Mouse (Mus musculus): ENCODE results near the gene Stag1. TPM values are rescaled to one million over a fixed set of nuclear protein-coding genes. Genes with fewer than 3 reads are reported as not detected.

Stag1 gene
- polyA plus RNA-seq, 1 experiment = 8.2 TPM

DNA sequence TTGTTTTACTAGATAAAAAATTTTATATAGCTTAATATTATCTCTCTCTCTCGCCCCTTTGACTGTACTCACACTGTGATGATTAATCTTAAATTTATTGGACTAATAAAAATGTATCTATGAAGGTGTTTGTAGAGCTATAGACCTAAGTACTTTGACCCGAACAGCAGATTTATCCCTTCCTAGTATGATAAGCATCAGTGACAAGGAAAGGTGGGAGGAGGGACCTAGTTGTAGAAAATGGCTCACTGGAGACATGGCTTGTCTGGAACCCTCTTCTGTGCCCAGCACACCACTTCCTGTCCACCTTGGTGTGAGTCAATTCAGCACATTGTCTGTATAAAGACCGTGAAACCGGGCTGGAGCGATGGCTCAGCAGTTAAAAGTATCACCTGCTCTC lies 393.0 kb downstream of the Stag1 start:
- Histone ChIP-seq H3K27ac (replicated peaks; ENCODE audit: low read depth, low read length) (no peak overlapping the region), H3K4me1 (ENCODE audit: control insufficient read depth, insufficient read depth, insufficient read length, low read length) (0 out of 2 replicates have a peak, but pooled peaks cover 3% of the 10 kb centered on the region), H3K4me3 (ENCODE audit: insufficient read depth, low read depth, low read length) (no peak overlapping the region)

DNA sequence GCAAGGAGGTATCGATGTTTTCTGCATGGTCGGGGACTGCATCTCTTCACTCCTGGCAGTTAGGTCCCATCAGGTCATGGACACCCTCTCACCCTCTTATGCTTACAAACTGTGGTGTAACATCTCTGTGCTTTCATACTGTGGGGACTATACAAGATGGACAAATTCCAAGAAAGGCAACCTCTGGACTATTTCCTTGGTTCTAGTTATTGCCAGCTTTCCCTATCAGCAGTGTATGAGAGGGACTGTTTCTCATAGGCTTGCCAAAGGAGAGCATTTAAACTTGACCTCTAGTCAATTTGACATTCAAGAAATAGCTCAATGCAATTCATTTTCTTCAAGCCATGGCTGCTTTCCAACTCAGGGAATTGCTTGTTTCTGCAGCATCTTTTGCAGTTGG lies 393.7 kb downstream of the Stag1 start:
- Histone ChIP-seq H3K4me3 (ENCODE audit: insufficient read depth, low read depth, low read length) (no peak overlapping the region), H3K4me1 (ENCODE audit: control insufficient read depth, insufficient read depth, insufficient read length, low read length) (0 out of 2 replicates have a peak, but pooled peaks cover 3% of the 10 kb centered on the region), H3K27ac (replicated peaks; ENCODE audit: low read depth, low read length) (no peak overlapping the region)

DNA sequence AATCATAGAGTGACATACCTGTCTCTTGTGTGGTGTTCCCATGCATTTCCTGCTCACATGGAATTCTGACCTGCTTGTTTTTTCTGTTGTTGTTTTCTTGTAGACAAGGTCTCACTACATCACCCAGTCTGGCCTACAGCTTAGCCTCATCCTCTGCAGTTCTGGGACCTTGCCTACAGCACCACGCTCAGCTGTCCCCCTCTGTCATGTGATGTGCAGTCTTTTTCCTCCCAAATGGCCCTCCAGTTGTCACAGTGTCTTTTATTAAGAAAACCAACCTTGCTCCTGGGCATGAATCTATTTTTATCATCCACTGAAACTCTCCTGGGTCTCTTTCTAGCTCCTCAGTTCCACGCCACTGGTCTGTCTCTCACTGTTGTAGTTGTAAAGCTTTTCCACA lies 394.6 kb downstream of the Stag1 start:
- Histone ChIP-seq H3K27ac (replicated peaks; ENCODE audit: low read depth, low read length) (no peak overlapping the region), H3K4me1 (ENCODE audit: control insufficient read depth, insufficient read depth, insufficient read length, low read length) (0 out of 2 replicates have a peak, but pooled peaks cover 3% of the 10 kb centered on the region), H3K4me3 (ENCODE audit: insufficient read depth, low read depth, low read length) (no peak overlapping the region)

DNA sequence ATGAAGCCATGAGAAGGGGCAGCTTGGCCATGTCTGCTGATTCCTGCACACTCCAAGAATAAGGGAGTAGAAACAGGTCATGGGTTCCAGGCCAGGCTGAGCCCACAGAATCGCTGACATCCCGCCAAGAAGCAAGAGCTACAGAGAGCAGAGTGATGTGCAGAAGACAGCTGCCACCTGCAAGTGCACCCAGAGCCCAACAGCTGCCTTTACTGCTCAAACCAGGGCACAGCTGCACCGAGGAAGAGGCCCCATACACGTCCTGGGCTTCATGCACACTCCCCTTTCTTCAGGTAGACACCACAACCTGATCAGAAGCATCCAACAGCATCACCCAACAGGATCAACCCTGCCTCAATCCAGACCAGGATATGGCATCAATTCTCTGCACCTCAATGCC lies 396.3 kb downstream of the Stag1 start:
- Histone ChIP-seq H3K4me3 (ENCODE audit: insufficient read depth, low read depth, low read length) (no peak overlapping the region), H3K4me1 (ENCODE audit: control insufficient read depth, insufficient read depth, insufficient read length, low read length) (0 out of 2 replicates have a peak, but pooled peaks cover 3% of the 10 kb centered on the region), H3K27ac (replicated peaks; ENCODE audit: low read depth, low read length) (no peak overlapping the region)

DNA sequence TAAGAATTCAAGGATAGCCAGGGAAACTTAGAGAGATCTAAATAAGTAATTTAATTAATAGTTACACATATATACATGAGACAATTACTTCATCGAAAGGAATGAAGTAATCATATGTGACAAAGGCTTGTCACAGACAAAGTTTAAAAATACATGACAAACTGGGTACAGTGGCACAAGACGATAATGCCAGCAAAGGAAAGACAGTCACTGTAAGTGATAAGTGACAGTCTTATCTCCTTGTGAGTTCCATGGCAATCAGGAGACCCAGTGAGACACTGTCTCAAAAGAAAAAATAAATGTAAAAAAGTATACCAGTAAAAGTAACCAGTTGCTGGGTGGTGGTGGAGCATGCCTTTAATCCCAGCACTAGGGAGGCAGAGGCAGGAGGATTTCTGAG lies 399.5 kb downstream of the Stag1 start:
- Histone ChIP-seq H3K4me1 (ENCODE audit: control insufficient read depth, insufficient read depth, insufficient read length, low read length) (no peaks in the 10 kb centered on the region), H3K27ac (replicated peaks; ENCODE audit: low read depth, low read length) (no peak overlapping the region), H3K4me3 (ENCODE audit: insufficient read depth, low read depth, low read length) (no peak overlapping the region)

DNA sequence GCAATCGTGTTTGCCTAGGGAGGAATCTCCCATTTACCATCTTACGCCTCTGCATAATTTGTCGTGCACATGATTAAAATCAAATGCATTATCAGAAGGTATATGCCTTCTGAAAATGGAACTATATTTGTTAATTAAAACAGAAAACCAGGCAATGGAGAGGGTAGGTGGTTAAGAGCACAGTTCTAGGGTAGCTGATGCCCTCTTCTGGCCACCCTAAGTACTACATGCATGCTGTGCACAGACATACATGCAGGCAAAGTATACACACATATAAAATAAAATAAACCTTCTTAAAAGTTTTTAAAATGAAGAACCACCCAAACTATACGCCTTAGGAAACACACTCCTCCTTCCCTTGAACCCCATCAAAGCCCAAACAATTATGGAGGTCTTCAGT lies 404.5 kb downstream of the Stag1 start:
- Histone ChIP-seq H3K27ac (replicated peaks; ENCODE audit: low read depth, low read length) (no peak overlapping the region), H3K4me1 (ENCODE audit: control insufficient read depth, insufficient read depth, insufficient read length, low read length) (no peaks in the 10 kb centered on the region), H3K4me3 (ENCODE audit: insufficient read depth, low read depth, low read length) (no peak overlapping the region)

DNA sequence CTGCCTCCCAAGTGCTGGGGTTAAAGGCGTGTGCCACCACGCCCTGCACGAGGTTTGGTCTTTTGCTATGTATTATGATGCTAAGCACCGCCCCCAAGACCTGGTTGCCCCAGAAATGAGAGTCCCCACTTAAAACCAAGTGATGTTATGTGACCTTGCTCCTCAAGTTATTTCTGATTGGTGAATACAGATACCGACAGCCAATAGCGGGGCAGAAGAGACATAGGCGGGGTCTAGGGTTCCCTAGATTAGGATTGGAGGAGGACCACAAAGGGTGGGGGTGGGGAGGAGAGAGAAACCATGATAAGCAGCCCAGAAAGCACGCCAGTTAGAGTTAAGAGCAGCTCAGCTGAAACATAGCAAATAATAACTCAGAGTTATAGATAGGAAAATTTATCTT lies 405.2 kb downstream of the Stag1 start:
- Histone ChIP-seq H3K27ac (replicated peaks; ENCODE audit: low read depth, low read length) (no peak overlapping the region), H3K4me3 (ENCODE audit: insufficient read depth, low read depth, low read length) (no peak overlapping the region)

DNA sequence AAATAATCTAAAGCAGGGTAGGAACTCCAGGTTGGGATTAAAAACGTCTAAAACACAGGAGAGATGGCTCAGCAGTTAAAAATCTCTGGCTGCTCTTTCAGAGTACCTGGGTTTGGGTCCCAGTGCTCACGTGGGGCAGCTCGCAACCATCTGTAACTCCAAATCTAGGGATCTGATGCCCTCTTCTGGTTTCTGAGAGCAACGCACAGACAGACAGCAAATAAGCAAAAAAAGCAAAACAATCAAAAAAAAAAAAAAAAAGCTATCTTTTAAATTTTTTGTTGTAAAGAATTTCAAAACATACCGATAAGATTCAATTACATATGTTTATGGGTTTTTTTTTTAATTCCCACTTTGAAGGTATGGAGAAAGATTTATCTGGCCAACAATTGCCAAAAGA lies 405.7 kb downstream of the Stag1 start:
- no peaks in the 10 kb centered on the region for H3K4me1 ChIP-seq (ENCODE audit: control insufficient read depth, insufficient read depth, insufficient read length, low read length)
- no peak overlapping the region for H3K27ac ChIP-seq (replicated peaks; ENCODE audit: low read depth, low read length)
- no peak overlapping the region for H3K4me3 ChIP-seq (ENCODE audit: insufficient read depth, low read depth, low read length)

More for the DNA sequence above, 405.2 kb downstream of the Stag1 start:
- no peaks in the 10 kb centered on the region for H3K4me1 ChIP-seq (ENCODE audit: control insufficient read depth, insufficient read depth, insufficient read length, low read length)

DNA sequence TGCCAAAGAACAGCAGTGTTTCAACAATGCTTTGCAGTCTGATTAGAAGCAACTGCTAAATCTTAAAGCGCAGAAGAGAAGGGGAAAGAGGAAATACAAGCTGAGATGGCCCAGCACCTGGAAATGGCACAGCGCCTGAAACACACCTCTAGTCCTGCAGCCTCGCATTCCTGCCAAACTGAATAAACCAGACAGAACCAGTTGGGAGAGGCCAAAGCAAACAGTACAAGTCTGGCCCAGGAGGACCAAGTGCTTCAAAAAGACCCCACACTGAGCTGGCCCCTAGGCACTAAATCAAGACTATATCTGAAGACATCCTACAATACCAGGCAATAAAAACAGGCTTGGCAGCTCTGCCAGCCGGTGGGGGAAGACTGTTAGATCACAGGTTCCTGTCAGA lies 408.3 kb downstream of the Stag1 start:
- Histone ChIP-seq H3K4me3 (ENCODE audit: insufficient read depth, low read depth, low read length) (no peak overlapping the region), H3K27ac (replicated peaks; ENCODE audit: low read depth, low read length) (no peak overlapping the region)

More for the DNA sequence above, 408.3 kb downstream of the Stag1 start:
- H3K4me1 ChIP-seq (ENCODE audit: control insufficient read depth, insufficient read depth, insufficient read length, low read length) = no peaks in the 10 kb centered on the region

Other genes with a start within 250 kb of the Stag1 start
- gene Il20rb, start 111.0 kb upstream of the Stag1 start, polyA plus RNA-seq (2012; ENCODE audit: insufficient read depth, insufficient read length, missing spikeins) = 1.3 TPM in 1 of 2 replicates, not detected in the other
- gene Nck1, start 51.7 kb upstream of the Stag1 start, polyA plus RNA-seq (2012; ENCODE audit: insufficient read depth, insufficient read length, missing spikeins) = 39.8 and 44.1 TPM in 2 replicates
- gene Slc35g2, start 26.7 kb upstream of the Stag1 start, polyA plus RNA-seq (2012; ENCODE audit: insufficient read depth, insufficient read length, missing spikeins) = not detected in 2 replicates